Mouse (Mus musculus) intestine, embryonic 16.5 days (tissue): ENCODE data around the gene Slmap. TPM values are rescaled to one million over a fixed set of nuclear protein-coding genes. Genes with fewer than 3 reads are reported as not detected.

Experiments used
- ATAC-seq: fragments of 200-750 bp; cut with Nextera tagmentation; 2 replicates; pipeline ENCODE4 v1.8.0; 2017; ENCODE audit warnings: moderate TSS enrichment, moderate library complexity
- H3K27ac ChIP-seq: fragments of 300-500 bp; sonication (generic); 2 replicates; pipeline ENCODE4 v1.5.1; 2014; ENCODE audit warnings: mild to moderate bottlenecking, low read length
- H3K27me3 ChIP-seq: fragments of 300-500 bp; sonication (generic); replicated peaks from 2 replicates; pipeline ENCODE4 v1.6.1; 2014; ENCODE audit warnings: low read length, control low read depth, mixed read lengths; ENCODE audit not compliant: control insufficient read depth, insufficient read depth
- H3K36me3 ChIP-seq: fragments of 300-500 bp; sonication (generic); 2 replicates; pipeline ENCODE4 v1.6.1; 2014; ENCODE audit warnings: low read length, control low read depth; ENCODE audit not compliant: control insufficient read depth, insufficient read depth
- H3K4me1 ChIP-seq: fragments of 300-500 bp; sonication (generic); 2 replicates; pipeline ENCODE4 v1.6.1; 2014; ENCODE audit warnings: low read length, control low read depth, mixed read lengths; ENCODE audit not compliant: control insufficient read depth, insufficient read depth
- H3K4me2 ChIP-seq: fragments of 300-500 bp; sonication (generic); 2 replicates; pipeline ENCODE4 v1.6.1; 2014; ENCODE audit warnings: low read depth, low read length, control low read depth
- H3K4me3 ChIP-seq: fragments of 300-500 bp; sonication (generic); 2 replicates; pipeline ENCODE4 v1.5.1; 2014; ENCODE audit warnings: mild to moderate bottlenecking, low read length
- H3K9ac ChIP-seq: fragments of 300-500 bp; sonication (generic); 2 replicates; pipeline ENCODE4 v1.6.1; 2014; ENCODE audit warnings: low read depth, low read length
- H3K9me3 ChIP-seq: fragments of 300-500 bp; sonication (generic); 2 replicates; pipeline ENCODE4 v1.6.1; 2016; ENCODE audit warnings: low read length, control low read depth; ENCODE audit not compliant: control insufficient read depth
- WGBS: fragments of 180-500 bp; shearing (Covaris S2); extraction: QIAGEN DNeasy Blood & Tissue Kit; methylation state at CpG from one replicate; pipeline ENCODE4 v1.1.7; 2014; 5-methylcytosine and 5-hydroxymethylcytosine counted together
- polyA plus RNA-seq: library from polyadenylated mRNA; unstranded; fragments of >200 nt; fragmentation: Nextera tagmentation; extraction: Ambion mirVana; gene quantifications from 2 replicates; pipeline ENCODE4 v1.2.1, GENCODE M21; 2015

The Slmap gene
- polyA plus RNA-seq, 1 experiment from 2014 or later: 40.4 TPM

GRCm38 (mm10) chr14:26439996-26440395, 94.7 kb downstream of the Slmap start:
- no peaks in the 10 kb centered on the region for H3K27me3 ChIP-seq
- H3K4me2 ChIP-seq: no peak overlapping the region
- no peak overlapping the region for H3K27ac ChIP-seq
- no peaks in the 10 kb centered on the region for H3K9me3 ChIP-seq
- peaks cover 4% of the 10 kb centered on the region; the same call in 1 of the 2 replicates for H3K4me1 ChIP-seq
- no peak overlapping the region for H3K4me3 ChIP-seq
- H3K9ac ChIP-seq: no peak overlapping the region
- H3K36me3 ChIP-seq: no peaks in the 10 kb centered on the region
- no peak for ATAC-seq

- H3K4me1 ChIP-seq: peaks cover 4% of the 10 kb centered on the region; the same call in 1 of the 2 replicates
- H3K27me3 ChIP-seq: no peaks in the 10 kb centered on the region
- H3K4me3 ChIP-seq: no peak overlapping the region
- H3K9me3 ChIP-seq: no peaks in the 10 kb centered on the region
- no peak for ATAC-seq
- no peak overlapping the region for H3K27ac ChIP-seq
- H3K4me2 ChIP-seq: no peak overlapping the region
- no peak overlapping the region for H3K9ac ChIP-seq
- 91% methylated on average over 2 of the region's 2 CpGs for WGBS
- H3K36me3 ChIP-seq: no peaks in the 10 kb centered on the region
These were observed 97.0 kb downstream of the Slmap start for GRCm38 (mm10) chr14:26437771-26438170.

- H3K27me3 ChIP-seq: no peaks in the 10 kb centered on the region
- H3K36me3 ChIP-seq: no peaks in the 10 kb centered on the region
- H3K4me3 ChIP-seq: no peak overlapping the region
- H3K27ac ChIP-seq: no peak overlapping the region
- H3K9me3 ChIP-seq: no peaks in the 10 kb centered on the region
- no peak overlapping the region for H3K9ac ChIP-seq
- no peak for ATAC-seq
- no peak overlapping the region for H3K4me2 ChIP-seq
- H3K4me1 ChIP-seq: peaks cover 4% of the 10 kb centered on the region; the same call in 1 of the 2 replicates
These were observed 98.4 kb downstream of the Slmap start for GRCm38 (mm10) chr14:26436304-26436703.

GRCm38 (mm10) chr14:26432320-26432719, 102.4 kb downstream of the Slmap start:
- no peak overlapping the region for H3K4me3 ChIP-seq
- H3K9me3 ChIP-seq: no peaks in the 10 kb centered on the region
- 53% methylated on average over 2 of the region's 2 CpGs for whole genome bisulfite sequencing
- H3K36me3 ChIP-seq: no peaks in the 10 kb centered on the region
- H3K4me1 ChIP-seq: no peaks in the 10 kb centered on the region
- ATAC-seq: no peak
- no peak overlapping the region for H3K4me2 ChIP-seq
- no peaks in the 10 kb centered on the region for H3K27me3 ChIP-seq
- H3K9ac ChIP-seq: no peak overlapping the region
- no peak overlapping the region for H3K27ac ChIP-seq

GRCm38 (mm10) chr14:26431919-26432318, 102.8 kb downstream of the Slmap start:
- Histone ChIP-seq H3K9me3 (no peaks in the 10 kb centered on the region), H3K27ac (no peak overlapping the region), H3K27me3 (no peaks in the 10 kb centered on the region), H3K4me2 (no peak overlapping the region), H3K4me1 (no peaks in the 10 kb centered on the region), H3K9ac (no peak overlapping the region), H3K4me3 (no peak overlapping the region), H3K36me3 (no peaks in the 10 kb centered on the region)
- WGBS: 84% methylated on average over 2 of the region's 2 CpGs
- no peak for ATAC-seq

- Histone ChIP-seq H3K4me3 (no peak overlapping the region), H3K4me1 (no peaks in the 10 kb centered on the region), H3K36me3 (peaks cover 4% of the 10 kb centered on the region; the same call in 1 of the 2 replicates), H3K4me2 (no peak overlapping the region), H3K9me3 (no peaks in the 10 kb centered on the region), H3K27me3 (no peaks in the 10 kb centered on the region), H3K27ac (no peak overlapping the region), H3K9ac (no peak overlapping the region)
- peak; percentile 52; the same call in 1 of the 2 replicates for ATAC-seq
- WGBS: 61% methylated on average over 2 of the region's 2 CpGs
These were observed 114.5 kb downstream of the Slmap start for GRCm38 (mm10) chr14:26420231-26420630.

GRCm38 (mm10) chr14:26417956-26418355, 116.8 kb downstream of the Slmap start:
- Histone ChIP-seq H3K4me2 (no peak overlapping the region), H3K4me3 (no peak overlapping the region), H3K36me3 (peaks cover 4% of the 10 kb centered on the region; the same call in 1 of the 2 replicates), H3K27me3 (no peaks in the 10 kb centered on the region), H3K27ac (no peak overlapping the region), H3K4me1 (no peaks in the 10 kb centered on the region), H3K9ac (no peak overlapping the region), H3K9me3 (no peaks in the 10 kb centered on the region)
- 60% methylated on average over 5 of the region's 5 CpGs for WGBS
- ATAC-seq: no peak

- Histone ChIP-seq H3K4me1 (no peaks in the 10 kb centered on the region), H3K4me2 (no peak overlapping the region), H3K9ac (no peak overlapping the region), H3K36me3 (peaks cover under 1% of the 10 kb centered on the region; the same call in 1 of the 2 replicates), H3K27ac (no peak overlapping the region), H3K9me3 (no peaks in the 10 kb centered on the region), H3K4me3 (no peak overlapping the region), H3K27me3 (no peaks in the 10 kb centered on the region)
- ATAC-seq: no peak
- WGBS: 76% methylated on average over 4 of the region's 4 CpGs
These were observed 117.6 kb downstream of the Slmap start for GRCm38 (mm10) chr14:26417088-26417487.

- no peak for ATAC-seq
- H3K4me2 ChIP-seq: no peak overlapping the region
- no peaks in the 10 kb centered on the region for H3K36me3 ChIP-seq
- no peaks in the 10 kb centered on the region for H3K27me3 ChIP-seq
- no peak overlapping the region for H3K27ac ChIP-seq
- H3K4me1 ChIP-seq: no peaks in the 10 kb centered on the region
- no peak overlapping the region for H3K4me3 ChIP-seq
- WGBS: 90% methylated on average over 1 of the region's 1 CpGs
- no peak overlapping the region for H3K9ac ChIP-seq
- no peaks in the 10 kb centered on the region for H3K9me3 ChIP-seq
These were observed 121.2 kb downstream of the Slmap start for GRCm38 (mm10) chr14:26413581-26413980.

GRCm38 (mm10) chr14:26406746-26407145, 128.0 kb downstream of the Slmap start:
- Histone ChIP-seq H3K4me2 (no peak overlapping the region), H3K4me1 (no peaks in the 10 kb centered on the region), H3K9me3 (no peaks in the 10 kb centered on the region), H3K27ac (no peak overlapping the region), H3K27me3 (no peaks in the 10 kb centered on the region), H3K36me3 (no peaks in the 10 kb centered on the region), H3K9ac (no peak overlapping the region), H3K4me3 (no peak overlapping the region)
- ATAC-seq: no peak
- 95% methylated on average over 7 of the region's 7 CpGs for WGBS
